Mouse (Mus musculus): ENCODE results near the gene Nlgn2. TPM values are rescaled to one million over a fixed set of nuclear protein-coding genes. Genes with fewer than 3 reads are reported as not detected.

Nlgn2 gene
- total and polyA plus RNA-seq, 2 experiments from 2014 or later = 20.8 to 126 TPM

- 2% methylated on average over 60 of the region's 60 CpGs for WGBS
- Histone ChIP-seq H3K4me3 (ENCODE audit: low read length) (peak overlapping the region; percentile 60), H3K36me3 (ENCODE audit: insufficient read depth, low read length) (no peaks in the 10 kb centered on the region), H3K27me3 (ENCODE audit: insufficient read depth, low read length) (peaks cover 20% of the 10 kb centered on the region), H3K4me1 (ENCODE audit: insufficient read depth, low read length) (peaks cover 31% of the 10 kb centered on the region), H3K9ac (replicated peaks; ENCODE audit: low read length) (peak overlapping the region; percentile 71), H3K27ac (peak overlapping the region; percentile 92; the same call in 1 of the 2 replicates), H3K9me3 (ENCODE audit: low read length) (no peaks in the 10 kb centered on the region), H3K4me2 (ENCODE audit: low read depth, low read length) (peak overlapping the region; percentile 95)
- ATAC-seq (peak; percentile 22; the same call in 1 of the 2 replicates), DNase-seq (ENCODE audit: low spot score) (peak; percentile 85)
- TF ChIP-seq CTCF (IDR thresholded peaks at IDR 0.05; ENCODE audit: low read depth) = peak; percentile 48
Measured at GRCm38 (mm10) chr11:69803786-69804651, 33.6 kb downstream of the Nlgn2 start.

GRCm38 (mm10) chr11:69803328-69803727 lies 34.3 kb downstream of the Nlgn2 start:
- DNase-seq (ENCODE audit: low spot score) (no peak), ATAC-seq (no peak)
- Histone ChIP-seq H3K27ac (peak overlapping the region; percentile 92), H3K9me3 (ENCODE audit: low read length) (no peaks in the 10 kb centered on the region), H3K9ac (replicated peaks; ENCODE audit: low read length) (peak overlapping the region; percentile 71), H3K27me3 (ENCODE audit: insufficient read depth, low read length) (peaks cover 20% of the 10 kb centered on the region), H3K4me2 (ENCODE audit: low read depth, low read length) (peak overlapping the region; percentile 95), H3K4me3 (ENCODE audit: low read length) (peak overlapping the region; percentile 60), H3K36me3 (ENCODE audit: insufficient read depth, low read length) (no peaks in the 10 kb centered on the region), H3K4me1 (ENCODE audit: insufficient read depth, low read length) (peaks cover 33% of the 10 kb centered on the region)
- TF ChIP-seq CTCF (IDR thresholded peaks at IDR 0.05; ENCODE audit: low read depth) = no peak
- WGBS = 1% methylated on average over 12 of the region's 12 CpGs

GRCm38 (mm10) chr11:69802648-69803105 lies 34.9 kb downstream of the Nlgn2 start:
- no peak for TF ChIP-seq CTCF (IDR thresholded peaks at IDR 0.05; ENCODE audit: low read depth)
- Histone ChIP-seq H3K9me3 (ENCODE audit: low read length) (no peaks in the 10 kb centered on the region), H3K27ac (peak overlapping the region; percentile 92), H3K9ac (replicated peaks; ENCODE audit: low read length) (peak overlapping the region; percentile 71), H3K4me3 (ENCODE audit: low read length) (peak overlapping the region; percentile 60), H3K27me3 (ENCODE audit: insufficient read depth, low read length) (peaks cover 20% of the 10 kb centered on the region), H3K36me3 (ENCODE audit: insufficient read depth, low read length) (no peaks in the 10 kb centered on the region), H3K4me1 (ENCODE audit: insufficient read depth, low read length) (peaks cover 33% of the 10 kb centered on the region), H3K4me2 (ENCODE audit: low read depth, low read length) (peak overlapping the region; percentile 95)
- ATAC-seq = peak; percentile 13; the same call in 1 of the 2 replicates
- WGBS = under 1% methylated on average over 33 of the region's 33 CpGs
- DNase-seq (ENCODE audit: low spot score) = peak; percentile 87

GRCm38 (mm10) chr11:69801379-69801977 lies 36.1 kb downstream of the Nlgn2 start, which contains the start of gene Fgf11:
Fgf11 (minus strand) TSS chr11:69801857.
- 2% methylated on average over 33 of the region's 33 CpGs for WGBS
- Histone ChIP-seq H3K4me2 (ENCODE audit: low read depth, low read length) (peak within 1 kb of the TSS; percentile 95), H3K9ac (replicated peaks; ENCODE audit: low read length) (peak within 1 kb of the TSS; percentile 71), H3K27me3 (ENCODE audit: insufficient read depth, low read length) (peaks cover 20% of the 10 kb centered on the region), H3K9me3 (ENCODE audit: low read length) (no peaks in the 10 kb centered on the region), H3K4me1 (ENCODE audit: insufficient read depth, low read length) (peaks cover 33% of the 10 kb centered on the region), H3K4me3 (ENCODE audit: low read length) (peak within 1 kb of the TSS; percentile 60), H3K27ac (peak within 1 kb of the TSS; percentile 92), H3K36me3 (ENCODE audit: insufficient read depth, low read length) (no peaks in the 10 kb centered on the region)
- ATAC-seq (peak; percentile 8; the same call in 1 of the 2 replicates), DNase-seq (ENCODE audit: low spot score) (no peak)
- no peak for TF ChIP-seq CTCF (IDR thresholded peaks at IDR 0.05; ENCODE audit: low read depth)

- H3K27ac ChIP-seq = peak overlapping the region; percentile 92
- under 1% methylated on average over 33 of the region's 36 CpGs for WGBS
- no peaks in the 10 kb centered on the region for H3K36me3 ChIP-seq (ENCODE audit: insufficient read depth, low read length)
- no peaks in the 10 kb centered on the region for H3K9me3 ChIP-seq (ENCODE audit: low read length)
- peaks cover 33% of the 10 kb centered on the region for H3K4me1 ChIP-seq (ENCODE audit: insufficient read depth, low read length)
- peak overlapping the region; percentile 95 for H3K4me2 ChIP-seq (ENCODE audit: low read depth, low read length)
- DNase-seq (ENCODE audit: low spot score) (peak; percentile 89), ATAC-seq (peak; percentile 82)
- peak overlapping the region; percentile 60 for H3K4me3 ChIP-seq (ENCODE audit: low read length)
- H3K9ac ChIP-seq (replicated peaks; ENCODE audit: low read length) = peak overlapping the region; percentile 71
- no peak for TF ChIP-seq CTCF (IDR thresholded peaks at IDR 0.05; ENCODE audit: low read depth)
- peaks cover 13% of the 10 kb centered on the region for H3K27me3 ChIP-seq (ENCODE audit: insufficient read depth, low read length)
Measured at GRCm38 (mm10) chr11:69800392-69801197, 37.0 kb downstream of the Nlgn2 start.

- peak overlapping the region; percentile 60 for H3K4me3 ChIP-seq (ENCODE audit: low read length)
- 2% methylated on average over 11 of the region's 11 CpGs for WGBS
- H3K36me3 ChIP-seq (ENCODE audit: insufficient read depth, low read length) = no peaks in the 10 kb centered on the region
- no peaks in the 10 kb centered on the region for H3K9me3 ChIP-seq (ENCODE audit: low read length)
- peaks cover 33% of the 10 kb centered on the region for H3K4me1 ChIP-seq (ENCODE audit: insufficient read depth, low read length)
- H3K4me2 ChIP-seq (ENCODE audit: low read depth, low read length) = peak overlapping the region; percentile 95
- DNase-seq (ENCODE audit: low spot score) (peak; percentile 75), ATAC-seq (peak; percentile 22; the same call in 1 of the 2 replicates)
- H3K27me3 ChIP-seq (ENCODE audit: insufficient read depth, low read length) = peaks cover 8% of the 10 kb centered on the region
- no peak for TF ChIP-seq CTCF (IDR thresholded peaks at IDR 0.05; ENCODE audit: low read depth)
- H3K9ac ChIP-seq (replicated peaks; ENCODE audit: low read length) = peak overlapping the region; percentile 71
- H3K27ac ChIP-seq = peak overlapping the region; percentile 92
Measured at GRCm38 (mm10) chr11:69800138-69800391, 37.5 kb downstream of the Nlgn2 start.
